Mouse (Mus musculus) A20 (cell line): ENCODE results near the gene Shd.
"Not testable (repeated sequence)": the region's sequence is repeated elsewhere in the genome, so short reads cannot be mapped to it uniquely, and the experiment has no call there.

Experiments
- DNase-seq: peaks from one replicate; pipeline ENCODE4 v3.0.0-alpha.2; 2011; ENCODE audit warnings: low read depth, low spot score

The Shd gene

DNA sequence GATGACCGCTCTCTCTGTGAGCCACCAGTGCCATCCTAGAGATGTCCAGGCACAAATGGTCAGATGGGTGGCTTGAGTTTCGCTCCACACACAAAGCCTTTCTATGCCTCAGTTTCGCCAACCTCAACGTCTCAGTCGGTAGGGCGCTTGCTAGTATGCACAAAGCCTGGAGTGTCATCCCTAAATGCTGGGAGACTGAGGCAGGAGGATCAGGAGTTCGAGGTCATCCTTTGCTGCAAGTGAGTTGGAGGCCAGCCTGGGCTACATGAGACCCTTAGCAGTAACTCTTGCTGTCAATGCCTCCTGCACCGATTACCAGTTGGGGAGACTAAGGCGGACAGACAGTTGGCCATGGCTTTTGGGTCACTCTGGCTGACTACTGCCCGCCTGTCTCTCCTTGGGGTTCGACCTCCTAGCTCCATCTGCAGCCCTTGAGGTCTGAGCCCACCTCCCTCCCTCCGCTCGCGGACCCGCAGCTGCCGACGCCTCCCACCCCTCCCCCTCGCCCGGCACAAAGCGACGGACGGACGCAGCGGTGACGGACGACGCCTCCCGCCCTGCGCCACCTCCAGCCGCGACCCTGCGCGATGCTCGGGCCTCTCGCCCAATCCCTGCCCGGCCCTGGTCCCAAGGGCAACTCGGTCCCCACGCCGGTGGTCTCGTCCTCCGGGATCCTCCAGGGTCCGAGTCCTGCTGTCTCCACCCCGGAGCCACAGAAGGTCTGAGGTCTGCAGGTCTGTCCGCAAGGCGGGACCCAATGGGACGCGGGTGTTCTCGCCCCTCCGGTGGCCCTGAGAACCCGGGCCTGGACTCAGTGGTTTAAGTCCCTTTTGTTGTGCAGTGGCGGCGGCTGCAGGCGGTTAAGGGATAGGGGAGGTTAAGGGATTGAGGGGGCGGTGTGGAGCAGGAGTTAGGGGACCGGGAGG, at the start of gene Shd:
Gene Shd, plus strand, starts transcription at position 502 of the 926 bp plus-strand sequence.
- no peak for DNase-seq

DNA sequence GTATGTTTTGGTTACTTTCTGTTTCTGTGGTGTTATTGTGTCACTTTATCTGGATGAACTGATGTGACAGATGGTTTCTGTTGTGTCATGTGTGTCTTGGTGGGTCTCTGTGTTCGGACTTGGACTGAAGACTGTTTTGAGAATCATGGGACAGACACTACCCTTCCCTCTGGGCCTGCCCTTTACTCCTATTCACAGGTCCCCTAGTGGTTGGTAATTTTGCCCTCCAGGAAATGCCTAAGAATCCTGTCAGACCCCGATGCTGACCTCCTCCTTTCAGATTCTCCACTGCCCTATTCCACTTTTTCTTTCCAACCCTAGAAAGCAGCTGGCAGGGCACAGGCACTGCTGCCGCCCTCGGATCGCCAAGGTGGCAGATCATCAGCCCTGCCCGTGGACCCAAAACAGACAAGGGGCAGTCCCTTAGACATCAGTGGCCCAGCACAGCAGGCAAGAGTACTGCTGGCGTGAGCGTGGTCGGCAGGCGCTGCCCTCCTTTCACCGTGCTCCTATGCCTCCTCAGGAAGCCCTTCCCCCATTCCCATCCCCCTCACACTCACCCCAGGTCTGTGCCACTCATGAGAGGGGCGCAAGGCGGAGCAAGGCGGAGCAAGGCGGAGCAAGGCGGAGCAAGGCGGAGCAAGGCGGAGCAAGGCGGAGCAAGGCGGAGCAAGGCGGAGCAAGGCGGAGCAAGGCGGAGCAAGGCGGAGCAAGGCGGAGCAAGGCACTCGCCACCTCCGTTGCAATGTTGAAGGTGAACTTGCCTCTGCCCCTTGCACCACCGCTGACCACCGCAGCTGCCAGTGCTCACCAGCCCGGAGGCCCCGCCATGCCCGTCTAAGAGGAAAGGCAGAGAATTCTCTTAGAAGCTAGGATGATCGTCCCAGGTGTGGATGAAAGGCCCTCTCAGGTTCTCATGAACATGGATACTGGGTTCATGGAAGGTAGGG, 38.4 kb upstream of the Shd start:
- peak; percentile 87 for DNase-seq

DNA sequence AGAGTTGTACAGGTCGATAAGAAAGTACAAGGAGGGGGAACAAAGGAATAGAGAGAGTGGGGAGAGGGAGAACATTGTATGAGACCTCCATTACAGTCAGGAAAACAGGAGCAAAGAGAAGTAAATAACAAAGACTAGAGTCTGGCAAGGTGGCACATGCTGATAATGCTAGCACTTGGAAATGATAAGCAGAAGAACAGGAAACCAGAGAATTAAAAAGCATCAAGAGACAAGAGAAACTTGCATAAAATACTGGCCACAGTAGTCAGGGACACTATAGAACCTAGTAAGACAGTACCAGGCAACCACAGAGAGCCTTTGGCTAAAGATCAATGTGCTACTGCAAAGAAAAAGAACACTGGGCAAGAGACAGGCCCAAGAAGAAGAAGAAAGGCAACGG, 37.6 kb upstream of the Shd start:
- DNase-seq, result no peak

DNA sequence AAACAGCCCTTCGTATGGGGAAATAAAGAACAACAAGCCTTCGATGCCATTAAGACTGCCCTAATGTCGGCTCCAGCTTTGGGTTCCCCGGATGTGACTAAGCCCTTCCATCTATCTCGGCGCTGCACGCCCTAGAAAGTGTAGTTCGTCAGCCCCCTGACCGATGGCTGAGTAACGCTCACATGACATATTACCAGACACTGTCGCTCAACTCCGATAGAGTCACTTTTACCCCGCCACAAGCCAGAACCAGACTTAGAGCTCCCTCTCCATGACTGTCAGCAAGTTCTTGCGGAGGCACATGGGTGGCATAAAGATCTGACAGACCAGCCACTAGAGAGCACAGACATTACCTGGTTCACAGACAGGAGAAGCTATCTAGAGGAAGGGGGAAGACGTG, 37.1 kb upstream of the Shd start:
- no peak for DNase-seq

DNA sequence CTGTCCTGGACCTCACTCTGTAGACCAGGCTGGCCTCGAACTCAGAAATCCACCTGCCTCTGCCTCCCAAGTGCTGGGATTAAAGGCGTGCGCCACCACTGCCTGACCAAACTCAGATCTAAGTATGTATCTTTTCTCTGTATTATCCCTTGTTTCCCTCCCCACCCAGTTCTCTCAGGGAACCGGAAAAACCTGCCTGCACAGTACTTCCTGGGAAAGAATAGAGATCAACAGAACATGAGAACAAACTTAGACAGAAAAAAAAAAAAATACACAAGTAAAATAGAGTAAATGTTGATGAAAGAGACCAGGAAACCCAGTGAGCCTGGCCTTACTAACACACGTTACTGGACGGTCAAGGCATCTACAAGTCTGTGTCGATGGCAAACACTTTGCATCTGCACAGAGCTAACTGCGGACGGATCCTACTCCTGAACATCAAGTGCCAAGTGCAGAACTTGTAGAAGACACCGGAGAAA, 25.8 kb upstream of the Shd start:
- DNase-seq, result not testable (repeated sequence)

DNA sequence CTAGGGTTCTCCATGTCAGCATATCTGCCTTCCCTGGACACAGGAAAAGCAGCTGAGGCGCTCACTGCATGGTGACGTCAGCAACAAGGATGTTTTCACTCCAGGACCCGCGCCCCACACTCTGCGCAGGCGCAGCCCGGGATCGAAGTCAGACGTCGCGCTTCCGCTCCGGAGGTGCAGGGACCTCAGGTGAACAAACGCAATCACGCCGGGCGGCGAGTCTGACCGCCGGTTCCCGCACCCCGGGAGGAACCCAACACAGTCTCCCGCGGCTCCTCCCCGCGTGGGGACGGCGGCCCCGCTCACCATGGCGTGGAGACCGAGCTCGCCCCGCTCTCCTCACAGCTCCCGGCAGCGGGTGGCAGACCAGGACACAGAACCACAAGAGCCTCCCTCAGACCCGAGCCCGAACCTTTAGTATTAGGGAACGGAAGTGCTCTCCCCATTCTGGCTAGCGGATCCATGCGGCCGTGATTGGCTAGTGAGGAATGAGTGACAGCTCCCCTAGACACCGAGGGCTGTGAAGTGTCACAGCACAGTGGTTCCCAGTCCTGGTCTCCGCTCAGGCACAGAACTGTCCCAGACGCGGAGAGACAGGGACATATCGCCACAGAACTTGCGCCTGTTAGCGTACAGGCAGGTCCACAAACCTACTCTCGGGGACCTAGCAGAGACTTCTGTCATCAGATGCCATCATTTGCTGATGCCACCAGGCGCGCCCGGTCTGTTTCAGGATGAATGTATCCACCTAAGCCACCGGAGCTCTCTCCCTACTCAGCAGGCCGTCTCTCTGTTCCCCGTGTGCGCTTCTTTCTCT, 25.2 kb upstream of the Shd start:
- DNase-seq, result peak; percentile 91

DNA sequence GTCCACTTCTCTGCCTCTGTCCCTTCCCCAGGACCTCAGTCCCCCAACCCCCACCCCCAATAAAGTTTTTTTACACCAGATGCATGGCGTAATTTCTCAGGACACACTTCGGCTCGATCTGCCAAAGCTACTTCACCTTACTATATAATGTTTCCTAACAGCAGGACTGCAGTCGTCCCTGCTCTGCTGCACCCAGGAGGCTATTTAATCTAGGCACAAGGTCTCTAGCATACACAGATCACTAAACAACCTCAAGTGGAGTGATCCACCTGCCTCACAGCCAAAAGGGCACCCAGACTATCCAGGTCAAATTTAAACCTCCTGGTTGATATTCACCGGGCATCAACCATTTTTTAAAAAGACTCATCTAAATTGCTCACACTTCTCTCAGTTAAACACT, 24.6 kb upstream of the Shd start:
- DNase-seq, result no peak

DNA sequence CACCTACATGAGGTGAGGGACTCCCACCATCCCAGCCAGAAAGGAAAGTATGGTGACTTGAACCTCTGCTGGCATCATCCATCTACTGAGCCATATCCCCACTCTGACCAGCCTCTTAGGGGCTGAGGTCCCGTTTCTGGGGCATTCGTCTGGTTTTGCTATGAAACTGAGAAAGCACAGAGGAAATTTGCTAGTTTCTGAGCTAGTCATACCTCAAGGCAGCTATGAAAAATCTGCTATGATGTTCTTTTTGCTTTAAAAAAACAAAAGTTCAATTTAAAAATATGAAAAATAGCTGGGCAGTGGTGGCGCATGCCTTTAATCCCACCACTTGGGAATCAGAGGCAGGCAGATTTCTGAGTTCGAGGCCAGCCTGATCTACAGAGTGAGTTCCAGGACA, 21.6 kb upstream of the Shd start:
- DNase-seq, result no peak

DNA sequence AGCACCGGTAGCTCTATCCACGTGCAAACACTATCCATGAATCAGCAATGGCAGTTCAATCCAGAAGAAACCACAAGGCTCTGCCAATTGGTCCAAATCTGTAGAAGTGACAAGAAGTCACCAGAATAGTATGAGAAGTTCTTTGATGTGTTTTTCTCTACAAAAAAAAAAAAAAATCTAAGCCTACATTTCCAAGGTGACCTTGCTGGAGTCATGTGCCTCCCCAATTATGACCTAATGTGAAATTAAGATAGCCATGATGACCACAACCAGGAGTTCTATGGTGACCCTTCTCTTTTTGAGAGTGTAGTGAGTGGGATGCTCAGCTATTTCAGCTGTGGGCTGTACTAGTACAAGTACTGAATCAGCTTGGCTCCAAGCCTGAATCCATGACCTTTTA, 20.9 kb upstream of the Shd start, which contains the start of gene Zfp119b:
Gene Zfp119b, minus strand, starts transcription at position 101 of the 400 bp plus-strand sequence.
- no peak for DNase-seq

DNA sequence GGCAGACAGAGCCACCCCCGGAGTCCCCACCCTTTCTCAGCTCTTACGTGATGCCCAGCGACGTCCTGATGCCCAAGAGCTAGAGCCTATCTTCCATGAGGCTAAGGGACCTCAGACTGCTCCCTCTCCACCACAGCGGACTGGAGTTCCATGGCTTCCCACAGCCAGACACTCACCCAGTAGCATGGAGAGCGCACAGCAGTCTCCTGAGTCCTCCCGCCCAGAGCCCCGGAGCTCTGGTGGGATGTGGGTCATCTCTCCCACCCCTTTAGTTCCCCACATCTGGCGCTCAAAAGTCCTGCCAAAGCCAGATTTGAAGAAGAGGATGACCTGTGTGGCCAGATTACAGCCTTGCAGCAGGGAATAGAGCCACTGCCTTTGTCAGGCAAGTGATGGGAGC, 19.7 kb upstream of the Shd start:
- no peak for DNase-seq

DNA sequence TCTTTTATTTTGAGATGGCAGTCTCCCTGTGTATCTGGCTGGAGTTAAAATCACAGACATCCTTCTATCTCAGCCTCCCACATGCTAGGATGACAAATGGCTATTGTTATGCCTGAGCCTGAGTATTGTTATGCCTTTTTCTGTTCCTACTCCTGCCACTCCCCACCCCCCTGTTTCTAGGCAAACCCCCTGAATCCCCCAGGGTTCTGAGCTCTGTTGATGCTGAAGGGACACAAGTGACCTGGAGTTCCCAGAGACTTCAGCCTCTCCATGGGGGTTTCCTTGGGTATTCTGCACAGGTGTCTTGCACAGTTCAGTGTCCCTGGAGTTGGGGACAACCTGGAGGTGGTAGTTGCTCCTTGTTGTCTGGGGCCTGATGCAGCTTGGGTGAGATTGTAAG, 18.2 kb upstream of the Shd start:
- no peak for DNase-seq

DNA sequence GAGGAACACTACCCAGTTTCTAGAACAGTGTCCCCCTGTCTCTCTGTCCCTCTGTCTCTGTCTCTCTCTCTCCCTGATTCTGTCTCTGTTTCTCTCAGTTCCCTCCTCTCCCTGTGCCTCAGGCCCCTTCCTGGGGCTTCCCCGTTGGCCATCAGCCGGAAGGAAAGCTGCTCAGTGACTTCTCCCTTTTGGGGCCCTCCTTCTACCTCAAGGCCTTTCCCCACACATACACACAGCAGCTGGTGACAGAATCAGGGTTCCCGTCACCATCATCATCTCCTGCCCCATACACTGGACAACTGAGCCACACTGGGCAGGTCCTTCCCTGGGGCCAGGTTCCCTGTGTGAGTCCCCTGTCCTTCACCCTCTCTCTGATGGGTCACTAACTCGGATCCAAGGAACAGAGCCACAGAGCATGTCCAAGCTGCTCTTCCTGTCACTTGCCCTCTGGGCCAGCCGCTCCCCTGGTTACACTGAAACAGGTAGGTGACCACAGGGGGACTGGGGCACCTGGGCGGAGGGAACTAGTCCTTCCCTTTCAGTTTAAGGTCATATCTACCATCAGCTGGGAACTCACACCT, 17.7 kb upstream of the Shd start, which contains the start of gene Ebi3:
Gene Ebi3, plus strand, starts transcription at position 194 of the 581 bp plus-strand sequence.
- DNase-seq, result peak; percentile 77

DNA sequence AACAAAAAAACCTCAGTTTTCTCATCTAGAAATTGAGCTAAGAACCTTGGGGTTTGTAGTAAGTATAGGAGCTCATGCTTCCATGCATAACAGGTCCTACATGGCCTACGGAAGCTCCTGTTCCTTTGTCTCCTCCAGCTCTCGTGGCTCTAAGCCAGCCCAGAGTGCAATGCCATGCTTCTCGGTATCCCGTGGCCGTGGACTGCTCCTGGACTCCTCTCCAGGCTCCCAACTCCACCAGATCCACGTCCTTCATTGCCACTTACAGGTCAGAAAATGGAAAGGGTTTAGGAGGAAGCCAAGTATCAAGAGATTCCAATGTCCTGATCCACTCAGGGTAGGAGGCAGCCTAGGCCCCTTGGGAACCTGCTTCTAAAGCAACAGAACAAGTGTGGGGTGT, 16.5 kb upstream of the Shd start:
- no peak for DNase-seq

DNA sequence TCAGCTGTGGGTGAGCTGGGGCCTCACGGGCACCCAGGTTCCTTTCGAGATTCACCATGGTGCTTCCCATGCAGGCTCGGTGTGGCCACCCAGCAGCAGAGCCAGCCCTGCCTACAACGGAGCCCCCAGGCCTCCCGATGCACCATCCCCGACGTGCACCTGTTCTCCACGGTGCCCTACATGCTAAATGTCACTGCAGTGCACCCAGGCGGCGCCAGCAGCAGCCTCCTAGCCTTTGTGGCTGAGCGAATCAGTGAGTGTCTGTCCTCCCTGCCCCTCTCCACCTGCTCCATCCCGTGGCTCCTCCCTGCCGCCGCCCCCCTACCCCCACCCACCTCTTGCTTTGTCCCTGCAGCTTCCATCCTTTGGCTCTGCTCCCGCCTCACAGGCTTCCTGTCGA, 16.0 kb upstream of the Shd start:
- no peak for DNase-seq

DNA sequence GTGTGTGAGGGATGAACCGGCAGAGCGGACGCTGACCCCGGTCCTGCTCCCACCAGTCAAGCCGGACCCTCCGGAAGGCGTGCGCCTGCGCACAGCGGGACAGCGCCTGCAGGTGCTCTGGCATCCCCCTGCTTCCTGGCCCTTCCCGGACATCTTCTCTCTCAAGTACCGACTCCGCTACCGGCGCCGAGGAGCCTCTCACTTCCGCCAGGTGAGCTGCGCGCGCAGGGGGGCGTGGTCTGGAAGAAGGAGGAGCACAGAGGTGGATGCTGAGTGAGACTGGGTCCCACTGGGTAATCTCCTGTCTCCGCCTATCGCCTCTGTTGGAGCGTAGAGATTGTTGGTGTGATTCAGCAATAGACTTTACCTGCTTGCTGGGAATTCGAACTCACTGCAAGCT, 14.1 kb upstream of the Shd start:
- no peak for DNase-seq

DNA sequence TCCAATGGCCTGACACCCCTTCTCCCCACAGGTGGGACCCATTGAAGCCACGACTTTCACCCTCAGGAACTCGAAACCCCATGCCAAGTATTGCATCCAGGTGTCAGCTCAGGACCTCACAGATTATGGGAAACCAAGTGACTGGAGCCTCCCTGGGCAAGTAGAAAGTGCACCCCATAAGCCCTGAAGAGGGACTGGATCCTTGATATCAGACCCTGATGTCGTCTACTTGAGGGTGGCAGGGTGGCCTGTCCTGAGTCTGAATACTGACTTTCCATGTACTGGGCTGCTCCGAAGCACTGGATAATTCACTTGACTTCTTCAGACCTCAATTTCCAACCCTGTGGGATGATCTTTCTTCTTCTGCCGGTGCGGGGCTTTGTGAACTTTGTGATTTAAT, 13.7 kb upstream of the Shd start:
- DNase-seq, result no peak

DNA sequence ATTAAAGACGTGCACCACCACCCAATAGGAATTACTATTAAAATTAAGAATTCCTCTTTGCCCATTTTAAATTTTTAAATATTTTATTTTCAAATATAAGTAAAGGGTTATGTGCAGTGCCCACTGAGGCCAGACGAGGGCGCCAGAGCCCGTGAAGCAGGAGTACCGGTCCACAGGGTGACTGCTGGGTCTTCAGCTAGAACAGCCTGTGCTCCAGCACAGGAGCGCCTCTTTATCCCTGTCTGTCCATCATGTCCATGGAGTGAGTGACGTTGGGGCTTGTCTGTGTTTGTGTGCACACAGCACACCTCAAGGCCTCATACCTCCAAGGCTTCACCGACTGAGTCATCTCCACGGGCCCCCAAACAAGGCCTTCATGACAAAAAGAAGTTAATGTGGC, 13.1 kb upstream of the Shd start:
- DNase-seq, result peak; percentile 80

DNA sequence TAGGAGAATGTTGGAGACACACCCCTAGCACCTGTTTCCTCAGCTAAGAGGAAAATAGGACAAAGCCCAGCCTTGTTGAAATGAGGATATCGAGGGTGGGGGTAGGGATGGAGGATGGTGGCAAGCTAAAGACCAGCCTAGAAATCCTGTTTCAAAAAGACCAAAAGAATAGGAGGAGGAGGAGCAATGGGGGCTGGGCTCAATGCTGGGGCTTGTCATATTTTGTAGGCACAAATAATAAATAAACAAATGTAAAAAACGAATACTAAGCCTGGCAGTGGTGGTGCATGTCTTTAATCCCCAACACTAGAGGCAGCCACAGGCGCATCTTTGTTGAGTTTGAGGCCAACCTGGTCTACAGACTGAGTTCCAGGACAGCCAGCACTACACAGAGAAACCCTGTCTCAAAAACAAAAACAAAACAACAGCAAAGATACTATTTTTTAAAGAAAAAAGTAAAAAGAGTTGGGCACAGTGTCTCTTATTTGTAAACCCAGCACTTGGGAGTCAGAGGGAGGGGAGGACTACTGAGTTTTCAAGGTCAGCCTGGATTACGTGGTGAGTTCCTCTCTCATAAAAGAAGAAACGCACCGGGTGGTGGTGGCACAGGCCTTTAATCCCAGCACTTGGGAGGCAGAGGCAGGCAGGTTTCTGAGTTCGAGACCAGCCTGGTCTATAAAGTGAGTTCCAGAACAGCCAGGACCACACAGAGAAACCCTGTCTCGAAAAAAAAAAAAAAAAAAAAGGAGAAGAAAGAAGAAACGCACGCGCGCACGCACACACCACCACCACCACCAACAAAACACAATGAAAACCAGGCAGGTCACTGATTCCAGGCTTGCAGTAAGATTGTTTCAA, 12.3 kb upstream of the Shd start:
- DNase-seq, result peak; percentile 45

DNA sequence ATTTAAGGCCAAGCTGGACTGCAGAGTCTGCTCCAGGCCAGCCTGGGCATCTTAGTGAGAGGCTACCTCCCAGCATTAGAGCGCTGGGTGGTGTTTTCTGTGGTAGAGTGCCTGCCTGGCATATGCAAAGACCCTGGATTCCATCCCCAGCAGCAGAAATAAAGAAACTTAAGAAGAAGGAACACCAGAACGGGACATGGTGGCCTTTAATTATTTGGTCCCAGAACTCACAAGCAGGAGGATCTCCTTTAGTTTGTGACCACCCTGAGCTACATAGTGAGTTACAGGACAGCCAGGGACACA, 11.7 kb upstream of the Shd start:
- DNase-seq, result no peak
